Mouse (Mus musculus) G1E (cell line): ENCODE data around the gene Sdf2l1.

ENCODE experiments used
- CTCF ChIP-seq: IDR thresholded peaks from 2 replicates; pipeline ENCODE4 v1.5.1; 2012; ENCODE audit warnings: low read depth, low read length, inconsistent platforms, mixed read lengths
- GATA1 ChIP-seq: IDR thresholded peaks from 2 replicates; pipeline ENCODE4 v1.6.1; 2012; ENCODE audit warnings: borderline replicate concordance, low read length, inconsistent platforms, mixed read lengths
- GATA2 ChIP-seq: IDR thresholded peaks from 2 replicates; pipeline ENCODE4 v1.6.1; 2012; ENCODE audit warnings: low read depth, low read length, inconsistent platforms, borderline replicate concordance

DNA sequence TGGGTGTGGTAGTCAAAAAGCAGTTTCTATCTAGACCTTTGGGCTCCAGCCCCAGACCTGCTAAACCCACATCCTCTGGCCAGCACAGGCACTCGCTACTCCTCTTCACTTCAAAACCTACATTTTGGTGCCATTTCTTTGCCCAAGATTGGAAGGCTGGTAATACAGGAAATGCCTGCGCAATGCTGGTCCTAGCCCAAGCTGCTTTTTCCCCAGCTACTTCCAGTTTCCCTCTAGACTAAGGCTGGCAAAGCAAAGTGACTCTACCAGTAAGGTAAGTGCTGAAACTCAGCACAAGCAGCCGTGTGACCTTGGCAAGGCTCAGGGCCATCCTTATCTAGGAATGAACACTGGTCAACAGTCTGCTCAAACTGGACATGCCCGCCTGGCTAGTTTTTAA is 46.5 kb downstream of the Sdf2l1 start:
- TF ChIP-seq CTCF, result no peak
- TF ChIP-seq GATA2, result no peak
- no peak for TF ChIP-seq GATA1
